Mouse (Mus musculus) forebrain, postnatal 0 days (tissue): ENCODE measurements at regions not wholly inside any gene's neighbourhood (a gene's known extent, or its start where the extent isn't known, plus 50 kb on each side); places are given as distances from the start of the nearest gene placed in this dataset.

Experiments
- ATAC-seq: fragments of 200-750 bp; cut with Nextera tagmentation; 2 replicates; pipeline ENCODE4 v1.8.0; 2017; ENCODE audit warnings: mild to moderate bottlenecking, moderate library complexity
- DNase-seq: peaks from one replicate; pipeline ENCODE4 v3.0.0-alpha.2; 2015
- H3K27ac ChIP-seq: fragments of 300-500 bp; sonication (generic); 2 replicates; pipeline ENCODE4 v1.5.1; 2014; ENCODE audit warnings: low read depth, mild to moderate bottlenecking, antibody characterized with exemption, low read length, moderate library complexity, mixed read lengths
- H3K27me3 ChIP-seq: fragments of 300-500 bp; sonication (generic); 2 replicates; pipeline ENCODE4 v1.6.1; 2014; ENCODE audit warnings: mild to moderate bottlenecking, low read length, mixed read lengths; ENCODE audit not compliant: insufficient read depth
- H3K36me3 ChIP-seq: fragments of 300-500 bp; sonication (generic); 2 replicates; pipeline ENCODE4 v1.6.1; 2014; ENCODE audit warnings: mild to moderate bottlenecking, moderate library complexity; ENCODE audit not compliant: insufficient read depth
- H3K4me1 ChIP-seq: fragments of 300-500 bp; sonication (generic); 2 replicates; pipeline ENCODE4 v1.6.1; 2014; ENCODE audit warnings: antibody characterized with exemption; ENCODE audit not compliant: insufficient read depth
- H3K4me2 ChIP-seq: fragments of 300-500 bp; sonication (generic); 2 replicates; pipeline ENCODE4 v1.6.1; 2014; ENCODE audit warnings: low read depth, mild to moderate bottlenecking, moderate library complexity
- H3K4me3 ChIP-seq: fragments of 300-500 bp; sonication (generic); 2 replicates; pipeline ENCODE4 v1.5.1; 2014; ENCODE audit warnings: low read depth, low read length, mixed read lengths
- H3K9ac ChIP-seq: fragments of 300-500 bp; sonication (generic); 2 replicates; pipeline ENCODE4 v1.6.1; 2014; ENCODE audit warnings: mild to moderate bottlenecking
- H3K9me3 ChIP-seq: fragments of 300-500 bp; sonication (generic); 2 replicates; pipeline ENCODE4 v1.6.1; 2016; ENCODE audit warnings: low read length
- CTCF ChIP-seq: sonication (generic); IDR thresholded peaks from 2 replicates; pipeline ENCODE4 v1.5.1; 2016; ENCODE audit warnings: antibody characterized with exemption, control low read depth, low read depth
- WGBS: fragments of 180-500 bp; shearing (Covaris S2); extraction: QIAGEN DNeasy Blood & Tissue Kit; methylation state at CpG from one replicate; pipeline ENCODE4 v1.1.7; 2014; 5-methylcytosine and 5-hydroxymethylcytosine counted together

DNA sequence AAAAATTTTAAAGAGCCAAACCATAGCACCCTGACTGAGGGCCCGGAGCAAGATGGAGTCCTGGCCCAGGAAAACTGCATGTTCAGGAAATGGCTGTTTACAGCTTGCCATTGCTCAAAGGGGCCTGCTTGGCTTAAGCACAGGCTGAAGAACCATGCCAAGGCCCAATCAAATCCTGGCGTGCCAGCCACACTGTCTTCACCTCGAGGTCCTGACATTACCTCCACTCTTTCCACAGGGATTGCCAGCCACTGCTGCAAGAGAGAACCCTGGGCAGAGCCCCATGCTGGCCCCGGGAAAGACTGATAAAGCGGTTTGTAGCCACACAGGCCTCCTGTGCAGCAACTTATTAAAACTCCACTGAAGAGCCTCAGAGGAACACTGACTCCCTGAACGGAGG is 199.6 kb downstream of the Cog6 start:
- H3K4me2 ChIP-seq = no peak overlapping the region
- no peak overlapping the region for H3K9ac ChIP-seq
- TF ChIP-seq CTCF = no peak
- H3K36me3 ChIP-seq = no peaks in the 10 kb centered on the region
- H3K9me3 ChIP-seq = no peaks in the 10 kb centered on the region
- 76% methylated on average over 6 of the region's 6 CpGs for WGBS
- ATAC-seq (no peak), DNase-seq (no peak)
- H3K27ac ChIP-seq = no peak overlapping the region
- no peak overlapping the region for H3K4me3 ChIP-seq
- no peaks in the 10 kb centered on the region for H3K4me1 ChIP-seq
- H3K27me3 ChIP-seq = no peaks in the 10 kb centered on the region

GRCm38 (mm10) chr3:52815497-52815896 is 201.5 kb downstream of the Cog6 start:
- Histone ChIP-seq H3K9ac (no peak overlapping the region), H3K9me3 (no peaks in the 10 kb centered on the region), H3K27ac (no peak overlapping the region), H3K4me1 (no peaks in the 10 kb centered on the region), H3K4me3 (no peak overlapping the region), H3K4me2 (no peak overlapping the region), H3K36me3 (no peaks in the 10 kb centered on the region), H3K27me3 (no peaks in the 10 kb centered on the region)
- WGBS = 62% methylated on average over 7 of the region's 7 CpGs
- DNase-seq = no peak
- no peak for TF ChIP-seq CTCF
- no peak for ATAC-seq

DNA sequence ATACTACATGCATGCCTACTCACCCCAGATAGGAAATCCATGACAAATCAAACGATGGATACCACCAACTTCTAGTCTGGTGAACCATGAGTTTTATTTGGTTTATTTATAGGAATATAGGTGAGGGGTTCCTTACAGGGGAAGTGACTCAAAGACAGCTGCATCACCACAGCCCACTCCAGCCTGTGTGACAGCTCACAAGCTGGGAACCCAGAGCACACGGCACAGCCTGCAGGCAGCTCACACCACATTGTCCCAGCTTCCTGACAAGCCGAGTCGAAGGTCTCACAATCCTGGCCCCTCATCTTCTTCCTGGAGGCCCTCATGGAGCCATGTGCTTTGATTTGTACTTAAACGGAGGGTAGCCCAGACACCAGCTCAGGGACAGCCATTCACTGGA is 214.7 kb downstream of the Cog6 start:
- DNase-seq = no peak
- 80% methylated on average over 5 of the region's 5 CpGs for WGBS
- Histone ChIP-seq H3K4me3 (no peak overlapping the region), H3K36me3 (no peaks in the 10 kb centered on the region), H3K27me3 (no peaks in the 10 kb centered on the region), H3K4me2 (no peak overlapping the region), H3K9me3 (no peaks in the 10 kb centered on the region), H3K9ac (no peak overlapping the region), H3K27ac (no peak overlapping the region), H3K4me1 (no peaks in the 10 kb centered on the region)
- ATAC-seq = no peak
- no peak for TF ChIP-seq CTCF

- Histone ChIP-seq H3K4me3 (no peak overlapping the region), H3K4me2 (no peak overlapping the region), H3K4me1 (no peaks in the 10 kb centered on the region), H3K27me3 (no peaks in the 10 kb centered on the region), H3K36me3 (no peaks in the 10 kb centered on the region), H3K9me3 (no peaks in the 10 kb centered on the region), H3K27ac (no peak overlapping the region), H3K9ac (no peak overlapping the region)
- no peak for TF ChIP-seq CTCF
- ATAC-seq = no peak
- DNase-seq = no peak
- WGBS = 92% methylated on average over 5 of the region's 5 CpGs
Observed at GRCm38 (mm10) chr3:52801446-52801845, 215.6 kb downstream of the Cog6 start.

GRCm38 (mm10) chr3:52800673-52801072 is 216.4 kb downstream of the Cog6 start:
- TF ChIP-seq CTCF = peak; percentile 58
- Histone ChIP-seq H3K9ac (no peak overlapping the region), H3K4me1 (no peaks in the 10 kb centered on the region), H3K4me3 (no peak overlapping the region), H3K27me3 (no peaks in the 10 kb centered on the region), H3K27ac (no peak overlapping the region), H3K36me3 (no peaks in the 10 kb centered on the region), H3K4me2 (no peak overlapping the region), H3K9me3 (no peaks in the 10 kb centered on the region)
- DNase-seq = no peak
- ATAC-seq = no peak
- 79% methylated on average over 3 of the region's 3 CpGs for WGBS

DNA sequence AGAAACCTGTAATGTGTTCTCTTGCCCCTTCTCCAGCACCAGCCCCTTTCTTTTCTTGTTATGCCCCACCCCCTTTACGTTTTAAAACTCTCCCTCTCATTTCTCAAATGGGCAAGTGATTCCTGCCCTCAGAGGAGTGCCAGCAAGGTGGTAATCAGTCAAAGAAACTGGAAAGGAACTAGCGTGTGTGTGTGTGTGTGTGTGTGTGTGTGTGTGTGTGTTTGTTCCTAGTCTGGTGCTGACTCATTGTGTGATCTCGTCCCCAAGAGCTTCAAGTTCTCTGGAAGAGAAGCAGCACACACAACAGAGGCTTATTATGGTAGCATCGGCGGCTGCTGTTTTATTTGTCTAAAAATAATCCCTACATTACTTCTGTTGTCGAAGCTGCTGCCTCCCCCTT is 219.2 kb downstream of the Cog6 start:
- H3K4me2 ChIP-seq = no peak overlapping the region
- no peaks in the 10 kb centered on the region for H3K4me1 ChIP-seq
- H3K36me3 ChIP-seq = no peaks in the 10 kb centered on the region
- no peak overlapping the region for H3K4me3 ChIP-seq
- ATAC-seq = no peak
- 24% methylated on average over 6 of the region's 6 CpGs for WGBS
- no peak for DNase-seq
- H3K9ac ChIP-seq = no peak overlapping the region
- H3K9me3 ChIP-seq = no peaks in the 10 kb centered on the region
- no peaks in the 10 kb centered on the region for H3K27me3 ChIP-seq
- no peak for TF ChIP-seq CTCF
- H3K27ac ChIP-seq = no peak overlapping the region

- no peak for TF ChIP-seq CTCF
- Histone ChIP-seq H3K36me3 (no peaks in the 10 kb centered on the region), H3K4me3 (no peak overlapping the region), H3K4me2 (no peak overlapping the region), H3K4me1 (no peaks in the 10 kb centered on the region), H3K9ac (no peak overlapping the region), H3K27ac (no peak overlapping the region), H3K9me3 (no peaks in the 10 kb centered on the region), H3K27me3 (no peaks in the 10 kb centered on the region)
- WGBS = 84% methylated on average over 4 of the region's 4 CpGs
- DNase-seq (no peak), ATAC-seq (no peak)
Observed at GRCm38 (mm10) chr3:52797164-52797563, 219.9 kb downstream of the Cog6 start.

DNA sequence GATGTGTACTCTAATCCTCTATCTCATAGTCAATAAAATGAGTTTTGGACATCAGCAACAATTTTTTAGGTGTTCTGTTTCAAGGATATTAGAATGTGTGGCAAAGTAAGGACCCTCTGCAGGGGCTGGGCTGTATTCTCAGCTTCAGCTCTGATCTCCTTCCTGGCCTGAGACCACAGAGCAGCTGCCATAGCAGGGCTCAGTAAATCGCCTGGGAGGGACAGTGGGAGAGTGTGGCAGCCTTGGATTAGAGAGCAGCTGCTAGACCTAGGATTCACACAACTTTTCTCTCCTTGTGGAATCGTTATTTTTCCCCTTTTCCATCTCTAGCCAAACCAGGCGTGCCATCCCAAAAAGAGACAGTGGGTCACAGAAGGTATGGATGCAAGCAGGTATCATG is 222.8 kb downstream of the Cog6 start:
- H3K27me3 ChIP-seq = no peaks in the 10 kb centered on the region
- no peaks in the 10 kb centered on the region for H3K36me3 ChIP-seq
- H3K9ac ChIP-seq = no peak overlapping the region
- TF ChIP-seq CTCF = no peak
- DNase-seq (no peak), ATAC-seq (no peak)
- no peak overlapping the region for H3K4me3 ChIP-seq
- no peaks in the 10 kb centered on the region for H3K4me1 ChIP-seq
- no peaks in the 10 kb centered on the region for H3K9me3 ChIP-seq
- WGBS = 73% methylated on average over 3 of the region's 3 CpGs
- H3K4me2 ChIP-seq = no peak overlapping the region
- no peak overlapping the region for H3K27ac ChIP-seq
